Mouse (Mus musculus) spleen, postnatal 36 days (tissue): ENCODE results near the gene 9130213A22Rik.
A peak's percentile ranks its signal among the peaks of the same experiment; 100 is the strongest.

Experiments used
- DNase-seq, 2 experiments: peaks; one replicate each; pipeline ENCODE4 v3.0.0; 2022; ENCODE audit warnings: low spot score in 2 of 2, mixed read lengths in 1 of 2

Gene 9130213A22Rik

GRCm38 (mm10) chr11:69123693-69124497 lies 1.5 kb upstream of the 9130213A22Rik start:
- peak; percentile 75 to 78 for DNase-seq

GRCm38 (mm10) chr11:69123056-69123692 lies 785 bp upstream of the 9130213A22Rik start:
- DNase-seq, result peak; percentile 88 to 91

- DNase-seq, result no peak
These were observed 551 bp downstream of the 9130213A22Rik start for GRCm38 (mm10) chr11:69121741-69122335.

- DNase-seq, result no peak
These were observed 1.2 kb downstream of the 9130213A22Rik start for GRCm38 (mm10) chr11:69121001-69121740.

GRCm38 (mm10) chr11:69120221-69121000 lies 2.0 kb downstream of the 9130213A22Rik start, which contains the start of gene Hes7:
Gene Hes7 (plus strand): TSS chr11:69120404.
- DNase-seq, result no peak

- no peak for DNase-seq
These were observed 2.8 kb downstream of the 9130213A22Rik start for GRCm38 (mm10) chr11:69119446-69120155.

DNA sequence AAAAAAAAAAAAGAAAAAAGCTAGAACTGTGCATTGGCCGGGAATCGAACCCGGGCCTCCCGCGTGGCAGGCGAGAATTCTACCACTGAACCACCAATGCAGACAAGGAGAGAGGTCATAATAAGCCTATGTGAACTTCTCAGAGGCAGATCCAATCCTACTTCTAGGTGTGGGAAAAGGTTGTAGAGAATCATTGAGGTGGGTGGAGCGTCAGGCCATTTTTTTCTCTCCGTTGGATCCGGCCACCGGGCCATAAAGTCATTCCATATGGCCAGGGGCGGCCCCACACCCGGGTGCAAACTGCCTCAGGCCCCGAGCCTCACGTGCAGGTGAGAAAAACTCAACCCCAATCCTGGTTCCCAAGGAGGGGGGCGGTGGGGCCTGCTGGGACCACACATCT lies 3.6 kb downstream of the 9130213A22Rik start:
- peak; percentile 76 to 88 for DNase-seq

DNA sequence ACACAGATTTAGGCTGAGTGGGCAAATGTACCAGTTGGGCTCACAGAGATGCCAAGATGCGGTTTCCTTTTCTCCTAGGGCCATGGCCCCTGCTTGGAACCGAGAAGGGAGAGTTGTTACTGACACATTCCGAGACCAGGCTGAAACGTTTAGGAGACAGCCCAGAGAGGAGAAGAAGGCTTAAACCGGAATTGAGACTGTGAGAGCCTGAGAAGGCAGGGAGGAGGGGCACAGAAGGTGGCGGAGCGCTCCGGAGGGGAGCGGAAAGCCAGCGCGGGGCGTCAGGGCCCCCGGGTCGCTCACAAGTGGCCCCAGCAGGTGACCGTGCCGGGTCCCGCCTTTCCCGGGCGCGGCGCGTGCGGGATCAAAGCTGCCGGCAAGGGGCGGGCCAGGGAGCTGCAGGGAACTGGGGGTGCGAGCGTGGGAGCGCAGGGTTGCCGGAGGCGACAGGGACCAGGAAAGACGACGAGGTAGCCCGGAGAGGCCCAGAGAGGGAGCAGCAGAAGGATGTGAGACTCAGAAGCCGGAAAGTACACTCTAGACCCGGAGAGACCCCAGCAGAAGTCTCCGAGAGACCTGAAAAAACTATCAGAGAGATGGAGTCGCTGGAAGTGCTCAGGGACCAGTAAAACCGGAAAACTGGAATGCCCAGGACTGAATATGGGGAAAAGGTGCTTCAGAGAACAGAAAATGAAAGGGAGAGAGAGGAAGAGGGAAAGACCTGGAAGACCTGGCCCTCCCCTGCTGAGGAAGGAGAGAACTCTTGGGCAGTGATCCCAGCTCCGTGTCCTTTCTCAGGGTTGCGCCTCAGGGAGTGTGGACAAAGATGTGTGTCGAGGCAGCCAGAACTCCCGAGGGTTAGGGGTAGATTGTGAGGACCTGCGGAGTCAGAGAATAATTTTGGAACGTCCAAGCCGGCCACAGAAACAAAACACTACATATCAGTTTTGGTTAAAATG lies 4.4 kb downstream of the 9130213A22Rik start:
- DNase-seq, result peak; percentile 66 to 70

- no peak for DNase-seq
These were observed 5.5 kb downstream of the 9130213A22Rik start for GRCm38 (mm10) chr11:69116843-69117242.

DNA sequence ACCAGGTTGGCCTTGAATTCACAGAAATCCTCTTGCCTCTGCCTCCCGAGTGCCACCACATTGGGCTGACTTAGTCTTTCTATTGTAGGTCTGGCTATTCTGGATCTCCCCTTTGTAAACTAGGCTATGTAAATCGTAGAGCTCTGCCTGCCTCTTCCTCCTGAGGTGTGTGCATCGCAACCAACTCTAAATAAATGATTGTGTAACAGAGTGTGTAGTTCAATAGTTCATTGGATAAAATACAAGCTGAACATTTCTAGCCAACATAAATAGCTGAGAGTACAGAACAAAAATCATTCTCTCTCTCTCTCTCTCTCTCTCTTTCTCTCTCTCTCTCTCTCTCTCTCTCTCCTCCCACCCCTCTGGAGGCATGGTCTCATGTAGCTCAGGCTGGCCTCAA lies 7.8 kb downstream of the 9130213A22Rik start:
- DNase-seq, result no peak

DNA sequence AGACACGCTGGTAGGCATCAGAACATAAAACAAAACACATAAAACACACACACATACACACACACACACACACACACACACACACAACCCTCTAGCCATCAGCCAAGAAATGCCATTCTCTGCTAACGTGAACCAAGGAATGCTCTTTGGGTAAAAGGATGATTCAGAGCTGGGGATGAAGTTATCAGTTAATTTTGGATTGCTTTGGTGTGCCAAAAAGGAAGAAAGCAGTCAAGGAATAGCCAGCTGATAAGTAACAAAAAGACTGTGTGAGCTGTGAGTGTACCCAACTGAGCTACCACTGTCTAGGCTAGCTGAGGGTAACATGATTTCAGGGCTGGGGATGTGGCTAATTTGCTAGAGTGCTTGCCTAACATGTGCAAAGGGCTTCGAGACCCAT lies 8.4 kb downstream of the 9130213A22Rik start:
- no peak for DNase-seq

GRCm38 (mm10) chr11:69111865-69112264 lies 10.5 kb downstream of the 9130213A22Rik start:
- DNase-seq, result no peak

- DNase-seq, result no peak
These were observed 11.2 kb downstream of the 9130213A22Rik start for GRCm38 (mm10) chr11:69111051-69111810.

DNA sequence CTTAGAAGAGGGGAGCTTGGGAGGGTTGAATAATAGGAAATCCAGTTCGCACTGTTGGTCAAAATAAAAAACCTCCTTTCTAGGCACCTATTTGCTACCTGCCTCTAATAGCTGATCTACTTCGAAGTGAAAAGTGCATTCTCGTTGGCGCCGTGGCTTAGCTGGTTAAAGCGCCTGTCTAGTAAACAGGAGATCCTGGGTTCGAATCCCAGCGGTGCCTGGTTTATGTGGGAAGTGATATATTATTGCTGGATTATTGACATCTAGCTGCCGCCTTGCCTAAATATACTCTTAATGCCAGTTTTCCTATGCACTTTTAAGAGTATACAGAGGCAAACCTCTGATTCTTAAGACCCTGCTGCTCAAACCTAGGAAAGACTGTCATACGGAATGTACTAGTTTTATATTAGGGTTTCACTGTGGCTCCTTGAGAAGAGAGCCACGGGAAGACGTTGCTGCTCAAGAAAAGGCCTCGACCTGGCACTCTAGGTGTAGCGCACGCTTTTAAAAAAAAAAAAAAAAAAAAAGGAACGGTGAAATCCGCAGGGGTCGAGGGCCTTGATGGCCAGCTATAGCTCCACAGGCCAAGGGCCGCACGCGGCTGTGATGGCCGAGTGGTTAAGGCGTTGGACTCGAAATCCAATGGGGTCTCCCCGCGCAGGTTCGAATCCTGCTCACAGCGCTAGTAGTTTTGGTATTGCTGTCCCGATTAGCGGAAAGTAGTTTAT lies 11.9 kb downstream of the 9130213A22Rik start:
- DNase-seq, result peak; percentile 84 to 89

DNA sequence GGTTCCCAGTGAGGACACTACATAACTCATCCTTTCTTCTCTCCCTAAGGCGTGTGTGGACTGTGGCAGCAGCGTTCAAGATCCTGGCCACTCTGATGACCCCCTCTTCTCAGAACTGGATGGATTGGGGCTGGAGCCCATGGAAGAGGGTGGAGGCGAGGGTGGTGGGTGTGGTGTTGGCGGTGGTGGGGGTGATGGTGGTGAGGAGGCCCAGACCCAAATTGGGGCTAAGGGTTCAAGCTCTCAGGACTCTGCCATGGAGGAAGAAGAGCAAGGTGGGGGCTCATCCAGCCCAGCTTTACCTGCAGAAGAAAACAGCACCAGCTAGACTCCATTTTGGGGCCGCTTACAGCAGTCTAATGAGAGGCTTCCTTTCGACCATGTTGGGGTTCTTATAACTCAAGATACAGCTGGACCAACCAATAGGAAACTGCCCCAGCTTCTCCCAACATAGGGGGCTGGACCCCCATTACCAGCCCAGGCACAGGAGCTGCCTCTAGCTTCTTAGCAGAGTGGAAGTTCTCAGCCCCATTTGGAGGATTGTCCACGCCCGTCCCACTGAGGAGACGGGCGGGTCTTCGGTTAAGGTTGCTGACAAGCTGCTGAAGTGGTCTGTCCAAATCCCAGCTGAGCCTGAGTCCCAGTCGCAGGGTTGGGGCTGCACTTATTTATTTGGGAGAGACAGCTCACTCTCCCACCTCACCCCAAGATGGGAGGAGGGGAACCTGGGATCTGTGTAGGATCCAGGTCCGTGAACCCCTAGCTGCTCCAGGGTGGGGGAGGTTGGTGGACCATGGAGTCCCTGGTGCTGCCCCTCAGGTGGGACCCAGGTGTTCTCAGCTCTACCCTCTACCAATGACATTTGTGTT lies 13.1 kb downstream of the 9130213A22Rik start:
- no peak for DNase-seq

DNA sequence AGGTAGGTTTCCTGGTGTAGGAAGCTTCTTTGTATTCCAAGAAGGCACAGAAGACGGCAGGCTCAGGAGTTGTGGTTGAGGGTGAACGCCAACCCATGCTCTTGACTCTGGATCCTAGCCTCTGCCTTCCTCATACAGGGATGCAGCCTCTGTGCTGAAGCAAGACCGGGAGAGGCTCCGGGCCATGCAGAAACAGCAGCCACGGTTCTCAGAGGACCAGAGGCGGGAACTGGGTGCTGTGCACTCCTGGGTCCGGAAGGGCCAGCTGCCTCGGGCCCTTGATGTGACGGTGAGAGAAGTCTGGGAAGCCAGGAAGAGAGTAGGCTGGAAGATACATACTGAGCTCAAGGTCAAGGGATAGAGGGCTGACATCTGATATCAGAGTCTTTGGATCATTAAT lies 14.2 kb downstream of the 9130213A22Rik start:
- no peak for DNase-seq

- DNase-seq, result no peak
These were observed 14.7 kb downstream of the 9130213A22Rik start for GRCm38 (mm10) chr11:69107676-69108075.
